Mouse (Mus musculus): ENCODE results near the gene Cfdp1. TPM values are rescaled to one million over a fixed set of nuclear protein-coding genes. Genes with fewer than 3 reads are reported as not detected.

Cfdp1 gene
- polyA plus RNA-seq, 1 experiment from 2014 or later = 184 TPM

- 94% methylated on average over 6 of the region's 6 CpGs for WGBS
- H3K4me1 ChIP-seq = 0 out of 2 replicates have a peak, but pooled peaks cover 3% of the 10 kb centered on the region
- no peak overlapping the region for H3K9ac ChIP-seq
- no peaks in the 10 kb centered on the region for H3K9me3 ChIP-seq (replicated peaks)
- no peak overlapping the region for H3K4me3 ChIP-seq
- no peak for ATAC-seq
- peaks cover 31% of the 10 kb centered on the region for H3K36me3 ChIP-seq (ENCODE audit: poor library complexity, severe bottlenecking)
- H3K4me2 ChIP-seq = no peak overlapping the region
- H3K27ac ChIP-seq = no peak overlapping the region
- no peaks in the 10 kb centered on the region for H3K27me3 ChIP-seq
These were observed 7.3 kb downstream of the Cfdp1 start for GRCm38 (mm10) chr8:111846746-111847145.

- Histone ChIP-seq H3K27me3 (no peaks in the 10 kb centered on the region), H3K4me1 (no peaks in the 10 kb centered on the region), H3K27ac (no peak overlapping the region), H3K4me3 (no peak overlapping the region), H3K9me3 (replicated peaks) (no peaks in the 10 kb centered on the region), H3K36me3 (ENCODE audit: poor library complexity, severe bottlenecking) (peaks cover 54% of the 10 kb centered on the region), H3K4me2 (no peak overlapping the region), H3K9ac (no peak overlapping the region)
- no peak for ATAC-seq
- 44% methylated on average over 1 of the region's 1 CpGs for WGBS
These were observed 18.6 kb downstream of the Cfdp1 start for GRCm38 (mm10) chr8:111835540-111835939.

- Histone ChIP-seq H3K9me3 (replicated peaks) (no peaks in the 10 kb centered on the region), H3K4me3 (no peak overlapping the region), H3K4me2 (no peak overlapping the region), H3K36me3 (ENCODE audit: poor library complexity, severe bottlenecking) (peaks cover 55% of the 10 kb centered on the region), H3K9ac (no peak overlapping the region), H3K27me3 (no peaks in the 10 kb centered on the region), H3K27ac (no peak overlapping the region), H3K4me1 (no peaks in the 10 kb centered on the region)
- 78% methylated on average over 6 of the region's 6 CpGs for WGBS
- ATAC-seq = no peak
These were observed 20.1 kb downstream of the Cfdp1 start for GRCm38 (mm10) chr8:111834011-111834410.

GRCm38 (mm10) chr8:111832983-111833382 is 21.1 kb downstream of the Cfdp1 start:
- Histone ChIP-seq H3K4me1 (no peaks in the 10 kb centered on the region), H3K4me3 (no peak overlapping the region), H3K9ac (no peak overlapping the region), H3K9me3 (replicated peaks) (no peaks in the 10 kb centered on the region), H3K36me3 (ENCODE audit: poor library complexity, severe bottlenecking) (peaks cover 60% of the 10 kb centered on the region), H3K27ac (no peak overlapping the region), H3K27me3 (no peaks in the 10 kb centered on the region), H3K4me2 (no peak overlapping the region)
- no peak for ATAC-seq
- 82% methylated on average over 5 of the region's 5 CpGs for WGBS

DNA sequence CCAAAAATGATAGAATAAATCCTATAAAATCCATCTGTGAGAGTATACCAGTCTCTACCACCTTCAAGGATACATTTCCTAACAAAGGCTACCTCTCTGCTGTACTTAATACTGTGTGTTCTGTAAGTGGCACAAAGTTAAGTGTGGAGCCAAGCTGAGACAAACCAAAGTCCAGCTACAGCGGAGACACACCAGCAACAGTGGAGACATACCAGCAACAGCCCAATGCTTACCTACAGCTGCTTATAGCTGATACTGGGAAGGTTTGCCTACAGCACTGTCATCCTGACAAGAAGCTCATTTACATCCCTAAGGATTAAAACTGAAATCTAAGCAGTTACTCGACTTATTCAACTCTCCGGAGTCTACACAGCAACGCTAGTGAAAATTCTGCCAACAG is 22.1 kb downstream of the Cfdp1 start:
- H3K27me3 ChIP-seq = no peaks in the 10 kb centered on the region
- no peaks in the 10 kb centered on the region for H3K4me1 ChIP-seq
- no peak overlapping the region for H3K9ac ChIP-seq
- H3K36me3 ChIP-seq (ENCODE audit: poor library complexity, severe bottlenecking) = peaks cover 54% of the 10 kb centered on the region
- 85% methylated on average over 4 of the region's 4 CpGs for WGBS
- no peaks in the 10 kb centered on the region for H3K9me3 ChIP-seq (replicated peaks)
- ATAC-seq = no peak
- no peak overlapping the region for H3K4me3 ChIP-seq
- no peak overlapping the region for H3K27ac ChIP-seq
- H3K4me2 ChIP-seq = no peak overlapping the region

DNA sequence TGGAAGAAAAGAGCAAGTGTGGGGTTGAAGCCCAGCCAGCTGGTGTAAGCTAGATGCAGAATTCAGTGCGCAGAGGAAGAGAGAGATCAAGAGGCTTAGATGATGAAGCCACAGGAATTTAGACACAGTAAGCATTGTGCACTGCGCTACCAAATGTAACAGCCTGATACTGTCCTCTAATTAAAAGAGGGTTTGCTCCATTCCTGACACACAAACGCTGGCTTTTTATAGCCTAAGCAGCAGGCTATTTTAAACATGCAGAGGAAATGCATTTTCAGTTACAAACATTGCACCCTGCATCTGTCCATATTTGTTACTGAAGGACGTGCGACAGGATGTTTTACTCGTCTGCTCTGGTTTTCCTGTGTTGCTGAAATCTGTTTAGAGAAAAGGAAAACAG is 25.5 kb downstream of the Cfdp1 start:
- H3K27ac ChIP-seq = no peak overlapping the region
- no peaks in the 10 kb centered on the region for H3K27me3 ChIP-seq
- H3K36me3 ChIP-seq (ENCODE audit: poor library complexity, severe bottlenecking) = peaks cover 73% of the 10 kb centered on the region
- 91% methylated on average over 6 of the region's 6 CpGs for WGBS
- no peak overlapping the region for H3K9ac ChIP-seq
- no peak for ATAC-seq
- H3K4me1 ChIP-seq = no peaks in the 10 kb centered on the region
- no peak overlapping the region for H3K4me3 ChIP-seq
- no peak overlapping the region for H3K4me2 ChIP-seq
- H3K9me3 ChIP-seq (replicated peaks) = no peaks in the 10 kb centered on the region

DNA sequence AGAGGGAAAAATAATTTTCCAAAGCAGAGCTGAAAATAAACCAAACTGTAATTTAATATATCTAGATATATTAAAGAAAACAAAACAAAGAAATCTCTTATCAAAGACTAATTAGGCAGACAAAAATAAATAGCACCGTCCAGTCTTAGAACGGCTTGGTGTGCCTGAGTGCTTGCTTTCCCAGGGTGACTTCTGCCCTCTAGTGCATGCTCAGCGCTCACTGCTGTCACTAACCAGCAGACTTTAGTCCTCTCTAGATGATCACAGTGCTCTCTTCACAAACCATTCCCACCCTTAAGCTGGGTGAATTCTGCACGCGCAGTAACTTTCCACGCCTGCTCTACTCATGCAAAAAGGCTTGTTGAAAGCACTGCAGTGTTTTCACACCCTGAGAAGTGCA is 28.9 kb downstream of the Cfdp1 start:
- Histone ChIP-seq H3K27ac (no peak overlapping the region), H3K4me2 (no peak overlapping the region), H3K4me1 (no peaks in the 10 kb centered on the region), H3K9ac (no peak overlapping the region), H3K36me3 (ENCODE audit: poor library complexity, severe bottlenecking) (peaks cover 80% of the 10 kb centered on the region), H3K9me3 (replicated peaks) (no peaks in the 10 kb centered on the region), H3K27me3 (no peaks in the 10 kb centered on the region), H3K4me3 (no peak overlapping the region)
- WGBS = 72% methylated on average over 6 of the region's 6 CpGs
- no peak for ATAC-seq

GRCm38 (mm10) chr8:111824334-111824733 is 29.8 kb downstream of the Cfdp1 start:
- 93% methylated on average over 5 of the region's 5 CpGs for WGBS
- Histone ChIP-seq H3K4me3 (no peak overlapping the region), H3K27ac (no peak overlapping the region), H3K4me1 (no peaks in the 10 kb centered on the region), H3K9me3 (replicated peaks) (no peaks in the 10 kb centered on the region), H3K27me3 (no peaks in the 10 kb centered on the region), H3K4me2 (no peak overlapping the region), H3K36me3 (ENCODE audit: poor library complexity, severe bottlenecking) (peaks cover 79% of the 10 kb centered on the region), H3K9ac (no peak overlapping the region)
- ATAC-seq = no peak

DNA sequence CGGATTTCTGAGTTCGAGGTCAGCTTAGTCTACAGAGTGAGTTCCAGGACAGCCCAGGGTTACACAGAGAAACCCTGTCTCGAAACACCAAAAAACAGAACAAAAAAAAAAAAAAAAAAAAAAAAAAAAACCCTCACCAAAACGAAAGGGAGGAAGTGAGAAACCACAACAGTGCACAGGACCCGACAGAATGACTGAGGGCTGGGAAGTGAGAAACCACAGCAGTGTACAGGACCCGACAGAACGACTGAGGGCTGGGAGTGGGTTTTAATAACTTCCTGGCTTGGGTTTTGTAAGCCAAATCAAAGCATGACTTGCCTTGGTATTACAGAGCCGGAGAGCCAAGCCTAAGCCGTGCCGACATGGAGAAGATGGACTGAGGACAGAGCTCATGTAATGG is 32.9 kb downstream of the Cfdp1 start:
- no peaks in the 10 kb centered on the region for H3K27me3 ChIP-seq
- H3K4me2 ChIP-seq = no peak overlapping the region
- ATAC-seq = no peak
- H3K4me1 ChIP-seq = no peaks in the 10 kb centered on the region
- H3K4me3 ChIP-seq = no peak overlapping the region
- 93% methylated on average over 10 of the region's 10 CpGs for WGBS
- no peak overlapping the region for H3K9ac ChIP-seq
- peaks cover 59% of the 10 kb centered on the region for H3K36me3 ChIP-seq (ENCODE audit: poor library complexity, severe bottlenecking)
- H3K27ac ChIP-seq = no peak overlapping the region
- no peaks in the 10 kb centered on the region for H3K9me3 ChIP-seq (replicated peaks)

- Histone ChIP-seq H3K36me3 (ENCODE audit: poor library complexity, severe bottlenecking) (peaks cover 62% of the 10 kb centered on the region), H3K27ac (no peak overlapping the region), H3K4me3 (no peak overlapping the region), H3K27me3 (no peaks in the 10 kb centered on the region), H3K4me1 (no peaks in the 10 kb centered on the region), H3K4me2 (no peak overlapping the region), H3K9me3 (replicated peaks) (no peaks in the 10 kb centered on the region), H3K9ac (no peak overlapping the region)
- ATAC-seq = no peak
- 98% methylated on average over 4 of the region's 4 CpGs for WGBS
These were observed 33.4 kb downstream of the Cfdp1 start for GRCm38 (mm10) chr8:111820691-111821090.

DNA sequence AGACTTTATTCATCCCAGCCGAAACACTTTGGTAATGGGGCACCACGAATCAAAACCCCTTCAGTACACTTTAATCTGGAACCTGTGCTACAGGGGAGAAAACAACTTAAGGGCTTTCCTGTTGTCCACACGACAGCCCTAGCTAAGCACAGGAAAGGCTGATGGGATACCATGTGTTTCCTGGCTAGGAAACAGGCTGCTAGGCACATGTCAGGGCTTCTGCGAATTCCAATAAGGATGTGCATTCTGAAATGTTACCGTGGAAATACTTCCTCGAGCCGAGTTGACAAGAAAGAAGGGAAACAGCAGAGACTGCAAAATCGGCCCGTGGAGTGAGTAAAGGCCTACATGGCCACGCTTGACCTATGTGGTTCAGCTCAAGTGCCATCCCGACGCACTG is 34.1 kb downstream of the Cfdp1 start:
- H3K36me3 ChIP-seq (ENCODE audit: poor library complexity, severe bottlenecking) = peaks cover 57% of the 10 kb centered on the region
- H3K4me2 ChIP-seq = no peak overlapping the region
- no peak for ATAC-seq
- no peak overlapping the region for H3K27ac ChIP-seq
- no peaks in the 10 kb centered on the region for H3K9me3 ChIP-seq (replicated peaks)
- H3K4me1 ChIP-seq = no peaks in the 10 kb centered on the region
- no peak overlapping the region for H3K4me3 ChIP-seq
- H3K9ac ChIP-seq = no peak overlapping the region
- 92% methylated on average over 12 of the region's 12 CpGs for WGBS
- H3K27me3 ChIP-seq = no peaks in the 10 kb centered on the region

DNA sequence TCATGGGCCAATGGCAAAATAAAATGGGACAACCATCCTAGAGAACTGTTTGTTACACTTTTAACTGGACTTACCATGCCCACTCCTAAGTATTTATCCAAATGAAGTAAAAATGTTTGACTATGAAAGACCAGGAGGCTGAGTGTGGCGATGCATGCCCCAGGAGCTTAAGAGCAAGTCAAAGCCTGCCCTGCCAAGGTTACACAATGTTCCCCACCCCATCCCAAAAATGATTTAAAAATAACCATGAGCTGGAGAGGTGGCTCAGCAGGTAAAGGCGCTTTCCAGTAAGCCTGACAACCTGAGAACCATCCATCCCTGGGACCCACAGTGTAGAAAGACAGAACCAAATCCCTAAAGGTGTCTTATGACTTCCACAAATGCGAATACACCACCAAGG is 35.5 kb downstream of the Cfdp1 start:
- no peak for ATAC-seq
- H3K27ac ChIP-seq = no peak overlapping the region
- WGBS = 93% methylated on average over 3 of the region's 3 CpGs

GRCm38 (mm10) chr8:111815078-111815477 is 39.0 kb downstream of the Cfdp1 start:
- no peak overlapping the region for H3K27ac ChIP-seq
- no peaks in the 10 kb centered on the region for H3K9me3 ChIP-seq (replicated peaks)
- H3K36me3 ChIP-seq (ENCODE audit: poor library complexity, severe bottlenecking) = peaks cover 23% of the 10 kb centered on the region; the same call in 1 of the 2 replicates
- WGBS = 93% methylated on average over 4 of the region's 4 CpGs
- no peak overlapping the region for H3K4me2 ChIP-seq
- no peaks in the 10 kb centered on the region for H3K27me3 ChIP-seq
- no peaks in the 10 kb centered on the region; the same call in 1 of the 2 replicates for H3K4me1 ChIP-seq
- no peak overlapping the region for H3K4me3 ChIP-seq
- ATAC-seq = no peak
- no peak overlapping the region for H3K9ac ChIP-seq

More for the DNA sequence above, 35.5 kb downstream of the Cfdp1 start:
- no peak overlapping the region for H3K9ac ChIP-seq
- H3K4me3 ChIP-seq = no peak overlapping the region
- peaks cover 49% of the 10 kb centered on the region for H3K36me3 ChIP-seq (ENCODE audit: poor library complexity, severe bottlenecking)
- no peaks in the 10 kb centered on the region for H3K9me3 ChIP-seq (replicated peaks)
- no peak overlapping the region for H3K4me2 ChIP-seq
- no peaks in the 10 kb centered on the region for H3K4me1 ChIP-seq
- no peaks in the 10 kb centered on the region for H3K27me3 ChIP-seq
